Mouse (Mus musculus) adipose tissue, adult 10 weeks (tissue): ENCODE results near the gene Vstm4. TPM values are rescaled to one million over a fixed set of nuclear protein-coding genes. Genes with fewer than 3 reads are reported as not detected.

Experiments
- polyA plus RNA-seq: library from polyadenylated mRNA; stranded (reverse); fragments of 350-450 nt; fragmentation: Illumina TruSeq; extraction: RNeasy Lipid Tissue Mini Kit (QIAGEN cat#74804); gene quantifications from one replicate; pipeline ENCODE4 v1.2.3, GENCODE M21; 2014; ENCODE audit warnings: low read depth, low replicate concordance

Gene Vstm4
- polyA plus RNA-seq, result 7.3 TPM

DNA sequence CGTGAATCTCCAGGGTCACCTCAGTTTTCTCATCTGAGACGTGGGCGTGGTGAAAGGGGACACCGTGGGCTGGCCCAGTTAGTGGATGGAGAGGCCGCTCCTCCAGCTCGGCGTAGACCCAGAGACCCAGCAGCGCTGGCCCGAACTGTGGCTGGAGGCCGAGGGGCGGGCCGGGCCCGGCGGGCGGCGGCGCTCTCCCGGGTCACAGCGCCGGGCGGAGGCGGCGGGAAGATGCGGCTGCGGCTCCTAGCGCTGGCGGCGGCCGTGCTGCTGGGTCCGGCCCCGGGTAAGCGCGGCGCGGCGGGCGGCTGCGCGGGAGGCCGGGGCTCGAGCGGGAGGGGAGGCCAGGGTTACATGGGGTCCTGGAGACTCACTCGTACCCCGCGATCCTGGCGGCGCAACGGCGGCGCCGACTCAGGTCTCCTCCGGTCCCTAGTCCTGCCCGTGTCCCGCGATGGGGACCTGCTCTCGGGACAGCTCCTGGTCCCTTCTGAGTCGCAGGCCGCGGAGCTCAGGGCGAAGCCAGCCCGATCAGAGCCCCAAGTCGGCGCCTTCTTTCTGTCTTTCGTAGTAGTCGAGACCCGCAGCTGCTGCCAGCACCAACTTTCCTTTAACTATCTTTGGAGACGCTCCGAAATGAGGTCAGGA is at the start of gene Vstm4:
Vstm4 (plus strand) TSS at position 76 of the 648 bp plus-strand sequence.

DNA sequence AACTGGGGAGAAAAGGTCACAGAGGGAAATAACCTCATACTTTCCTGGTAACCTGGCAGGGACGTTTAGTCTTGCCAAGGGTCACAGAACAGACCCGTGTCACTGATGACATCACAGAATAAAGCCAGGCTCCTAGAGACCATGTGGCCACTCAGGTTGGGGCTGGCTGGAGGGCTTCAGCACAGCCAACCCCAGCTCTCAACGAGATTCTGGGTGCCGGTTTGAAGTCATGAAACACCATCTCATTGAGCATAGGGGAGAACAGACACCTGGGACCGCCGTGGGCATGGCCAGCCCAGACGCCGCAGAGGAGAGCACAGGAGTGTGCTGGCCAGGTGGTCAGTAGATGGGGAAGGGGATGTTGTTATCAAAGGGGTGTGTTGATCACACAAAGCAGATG is 22.7 kb upstream of the Vstm4 start, which contains the start of gene Fam170b:
Fam170b (plus strand) TSS at position 116 of the 400 bp plus-strand sequence.

Other genes starting within 250 kb of the Vstm4 start
- gene 3425401B19Rik, start 171.5 kb upstream of the Vstm4 start, polyA plus RNA-seq, result 0.45 TPM
- gene Tmem273, start 70.8 kb upstream of the Vstm4 start, polyA plus RNA-seq, result 5.1 TPM
- 2.6 TPM for gene Fam170b, start 22.8 kb upstream of the Vstm4 start, polyA plus RNA-seq
- gene Lrrc18, start 134.6 kb downstream of the Vstm4 start, polyA plus RNA-seq, result 19.1 TPM